Mouse (Mus musculus): ENCODE results near the gene Ankrd39. TPM values are rescaled to one million over a fixed set of nuclear protein-coding genes. Genes with fewer than 3 reads are reported as not detected.
"Not testable (repeated sequence)": the region's sequence is repeated elsewhere in the genome, so short reads cannot be mapped to it uniquely, and the experiment has no call there.

Gene Ankrd39
- total RNA-seq, 2 experiments from 2014 or later = 19.8 to 23.1 TPM

DNA sequence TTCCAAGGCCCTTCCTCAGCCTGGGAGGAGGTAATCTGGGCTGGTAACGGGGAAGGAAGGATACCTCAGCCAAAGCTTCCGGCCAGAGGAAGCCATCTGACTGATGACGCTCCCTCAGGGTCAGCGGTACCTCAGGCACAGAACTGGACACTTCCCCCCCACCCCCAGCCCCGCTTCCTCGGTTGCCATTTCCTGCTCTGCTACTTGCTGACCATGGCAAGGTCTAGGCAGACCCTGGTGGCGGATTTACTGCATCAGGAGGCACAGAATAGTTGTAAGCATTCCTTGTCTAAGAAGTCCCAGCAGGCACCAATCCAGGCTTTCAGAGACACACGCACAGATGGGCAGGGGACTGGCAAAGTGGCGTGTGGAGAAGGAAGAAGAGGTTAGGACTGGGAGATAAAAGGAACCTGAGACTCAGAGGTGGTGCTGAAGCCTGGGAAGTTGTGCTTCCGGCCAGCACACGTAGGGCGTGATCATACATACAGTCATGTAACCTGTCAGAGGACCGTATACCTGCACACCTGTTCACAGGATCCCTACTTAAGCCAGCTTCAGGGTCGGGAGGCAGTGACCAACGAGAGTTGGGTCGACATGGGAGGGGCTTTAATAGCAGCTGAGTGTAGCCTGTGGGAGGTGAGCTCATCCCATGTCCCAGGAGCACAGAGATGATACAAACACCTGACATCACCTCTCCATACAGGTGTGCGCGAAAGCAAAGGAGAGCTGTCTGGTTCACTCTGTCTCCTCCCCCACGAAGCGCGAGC lies 7.6 kb upstream of the Ankrd39 start:
- DNase-seq (ENCODE audit: low spot score in 2 of 2) = no peak

DNA sequence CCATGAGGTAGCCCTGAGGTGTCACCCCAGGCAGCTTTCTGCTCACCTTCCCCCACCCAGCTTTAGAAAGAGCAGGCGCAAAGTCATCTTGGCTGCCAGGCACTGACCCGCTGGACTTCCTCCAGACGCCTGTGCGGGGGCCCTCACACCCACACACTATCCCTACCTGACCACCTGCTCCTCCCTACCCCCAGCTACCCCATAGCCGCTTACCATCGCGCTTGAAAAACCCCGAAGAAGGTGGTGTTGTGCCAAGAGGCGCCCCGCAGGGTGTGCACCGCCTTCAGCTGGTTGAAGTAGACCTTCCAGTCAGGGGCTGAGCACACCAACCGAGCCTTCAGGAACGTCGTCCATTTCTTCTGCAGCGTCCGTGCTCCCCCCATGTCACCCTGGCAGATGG lies 5.3 kb upstream of the Ankrd39 start:
- DNase-seq (ENCODE audit: low spot score in 2 of 2) = no peak

DNA sequence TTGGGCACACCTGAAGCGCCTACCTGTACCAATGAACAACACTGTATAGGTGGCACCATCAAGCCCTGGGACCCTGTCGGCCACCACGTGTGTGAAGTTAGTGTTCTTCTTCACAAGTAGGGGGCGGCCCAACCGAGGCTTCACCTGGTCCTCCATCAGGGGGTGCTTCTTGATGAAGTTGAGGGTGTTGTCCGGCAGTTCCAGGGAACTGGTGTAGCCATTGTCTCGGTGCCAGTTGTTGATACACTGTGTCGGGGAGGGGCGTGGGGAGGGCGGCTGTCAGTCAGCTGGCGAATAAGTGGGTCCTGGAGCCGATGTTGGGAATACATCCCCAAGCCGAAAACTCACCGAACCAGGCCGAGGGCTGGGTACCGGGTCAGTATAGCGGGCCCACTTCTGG lies 4.7 kb upstream of the Ankrd39 start:
- DNase-seq (ENCODE audit: low spot score in 2 of 2) = no peak

DNA sequence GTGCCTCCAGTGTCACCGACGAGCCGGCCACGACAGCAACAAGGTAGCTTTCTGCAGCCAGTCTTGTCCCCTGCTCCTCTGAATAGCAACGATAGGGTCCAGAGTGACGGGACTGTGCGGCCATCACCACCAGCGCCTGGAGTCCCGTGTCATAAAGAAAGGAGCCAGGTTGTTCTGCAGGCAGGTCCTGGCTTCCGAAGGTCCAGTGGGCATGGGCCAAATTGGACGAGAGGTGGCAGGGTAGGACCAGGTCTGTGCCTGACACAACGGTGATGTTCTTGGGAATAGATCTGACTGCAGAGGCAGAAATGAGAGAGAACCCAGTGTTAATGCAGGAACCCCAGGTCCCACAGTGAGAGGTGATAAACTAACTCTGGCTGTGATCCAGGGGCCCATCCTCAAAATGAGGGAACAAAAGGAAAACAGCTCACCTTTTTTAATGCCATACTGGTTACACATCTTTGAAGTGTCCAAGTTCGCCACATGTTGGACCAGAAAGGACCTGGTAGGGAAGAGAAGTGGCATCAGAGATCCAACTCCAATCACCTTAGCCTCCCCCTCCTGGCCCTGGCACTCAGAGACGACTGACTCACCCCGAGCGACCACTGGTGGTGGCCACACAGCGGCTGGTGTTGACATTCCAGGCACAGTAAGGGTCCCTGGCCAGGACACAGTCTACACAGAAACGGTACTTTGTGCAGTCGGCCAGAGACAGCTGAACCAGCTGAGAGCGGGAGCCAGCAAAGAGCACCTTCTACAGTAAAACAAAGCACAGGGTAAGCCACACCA lies 3.0 kb upstream of the Ankrd39 start:
- no peak for DNase-seq (ENCODE audit: low spot score in 2 of 2)

DNA sequence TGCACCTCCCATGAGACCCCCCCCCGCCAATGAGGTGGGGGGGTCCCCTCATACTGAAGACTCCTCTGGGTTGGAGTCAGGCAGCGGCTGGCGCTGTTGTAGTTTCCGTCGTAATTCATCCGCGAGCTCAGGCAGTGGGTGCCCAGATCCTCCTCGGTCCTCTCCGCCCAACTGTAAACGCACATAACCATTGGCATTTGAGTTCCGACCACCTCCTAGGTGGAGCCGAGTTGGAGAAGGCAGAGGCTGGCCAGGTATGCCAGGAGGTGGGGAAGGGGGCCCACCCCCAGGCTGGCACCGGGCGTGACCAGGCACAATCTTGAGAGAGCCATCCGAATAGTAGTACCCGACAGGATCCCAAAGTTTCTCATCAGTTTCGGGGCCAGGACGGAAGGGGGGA lies 2.2 kb upstream of the Ankrd39 start:
- no peak for DNase-seq (ENCODE audit: low spot score in 2 of 2)

DNA sequence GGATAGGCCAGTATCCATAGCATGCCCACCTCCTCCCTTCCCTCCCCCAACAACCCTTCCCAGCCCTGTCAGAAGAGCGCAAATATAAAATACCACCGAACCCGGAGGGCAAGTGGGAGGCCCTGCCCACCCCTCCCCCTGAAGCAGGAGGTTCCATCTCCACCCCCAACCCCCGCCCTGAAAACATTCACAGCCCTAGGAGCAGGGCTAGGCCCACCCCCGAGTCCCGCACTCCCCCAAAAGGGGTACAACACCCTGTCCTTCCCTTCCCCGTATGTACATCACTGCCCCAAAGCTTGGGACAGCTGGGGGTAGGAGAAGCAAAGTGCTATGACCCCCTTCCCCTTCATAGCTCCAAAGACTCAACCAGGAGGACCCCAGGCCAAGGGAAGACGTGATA lies 1.5 kb upstream of the Ankrd39 start:
- no peak for DNase-seq (ENCODE audit: low spot score in 2 of 2)

DNA sequence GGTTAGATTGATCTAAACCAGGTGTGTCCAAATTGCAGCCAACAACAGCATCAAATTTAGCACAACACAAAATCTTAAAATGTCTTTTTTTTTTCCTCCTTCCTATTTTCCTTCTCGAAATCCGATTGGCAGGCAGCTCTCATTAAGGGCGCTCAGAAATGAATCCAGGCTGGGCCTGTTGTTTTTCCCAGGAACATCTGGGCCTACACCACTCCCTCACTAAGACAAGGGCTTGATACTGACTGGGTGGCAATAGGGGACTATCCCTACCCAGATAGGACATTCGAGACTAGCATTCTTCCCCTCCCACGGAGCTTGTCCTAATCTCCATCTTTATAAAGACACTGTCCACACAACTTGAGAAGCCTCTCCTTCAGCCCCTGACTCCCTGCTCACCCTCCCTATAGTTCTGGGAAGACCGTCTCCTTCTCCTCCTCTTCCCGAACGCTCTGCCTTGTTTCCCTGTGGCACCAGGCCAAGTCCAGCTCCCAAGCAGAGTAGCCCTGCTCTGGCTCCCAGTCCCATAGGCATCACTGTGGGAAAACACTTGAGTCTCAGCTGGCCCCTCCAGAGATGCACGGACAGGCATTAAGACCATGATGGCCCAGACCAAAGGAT lies 845 bp upstream of the Ankrd39 start:
- no peak for DNase-seq (ENCODE audit: low spot score in 2 of 2)

DNA sequence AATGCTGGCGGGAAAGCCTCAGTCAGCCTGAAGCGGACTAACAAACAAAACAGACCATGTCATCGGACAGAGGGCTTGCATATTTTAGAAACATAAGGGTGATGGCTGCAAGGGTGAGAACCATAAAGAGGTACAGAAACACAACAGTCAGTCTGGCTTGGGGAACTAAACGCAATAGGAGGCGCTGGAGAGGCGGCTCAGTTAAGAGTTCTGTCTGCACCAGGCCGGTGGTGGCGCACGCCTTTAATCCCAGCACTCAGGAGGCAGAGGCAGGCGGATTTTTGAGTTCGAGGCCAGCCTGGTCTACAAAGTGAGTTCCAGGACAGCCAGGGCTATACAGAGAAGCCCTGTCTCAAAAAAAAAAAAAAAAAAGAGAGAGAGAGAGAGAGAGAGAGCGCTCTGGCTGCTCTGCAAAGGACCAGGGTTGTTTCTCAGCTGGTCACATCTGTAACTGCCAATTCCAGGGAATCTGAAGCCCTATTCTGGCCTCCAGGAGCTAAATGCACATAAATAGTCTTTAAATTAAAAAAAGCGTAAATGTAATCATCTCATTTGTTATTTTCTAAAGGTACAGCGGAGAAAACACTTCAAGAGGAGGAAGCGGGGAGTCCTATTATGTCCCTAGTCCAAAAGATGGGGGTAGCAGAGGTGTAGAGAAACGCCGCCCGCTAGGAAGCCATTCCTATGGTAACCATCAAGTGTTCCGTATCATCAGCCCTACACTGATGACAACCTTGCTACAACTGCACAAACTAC lies 1.2 kb downstream of the Ankrd39 start:
- DNase-seq (ENCODE audit: low spot score in 2 of 2) = no peak

DNA sequence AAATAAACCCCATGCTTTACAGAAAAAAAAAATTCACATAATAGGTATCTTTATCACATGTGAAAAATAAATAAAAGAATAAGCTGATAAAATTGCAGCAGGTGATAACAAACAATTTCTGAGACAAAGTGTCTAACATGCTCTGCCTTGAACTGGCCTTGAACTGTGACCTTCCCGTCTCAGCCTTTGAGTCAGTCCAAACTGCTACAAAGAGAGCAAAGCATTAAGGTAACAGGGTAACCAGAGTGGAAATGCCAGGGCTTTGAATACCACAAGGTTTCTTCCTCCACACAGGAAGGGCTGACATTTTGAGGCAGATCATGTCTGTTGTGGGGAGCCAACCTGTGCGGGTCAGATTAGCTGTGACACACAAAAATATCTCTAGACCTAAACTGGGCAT lies 1.9 kb downstream of the Ankrd39 start:
- no peak for DNase-seq (ENCODE audit: low spot score in 2 of 2)

DNA sequence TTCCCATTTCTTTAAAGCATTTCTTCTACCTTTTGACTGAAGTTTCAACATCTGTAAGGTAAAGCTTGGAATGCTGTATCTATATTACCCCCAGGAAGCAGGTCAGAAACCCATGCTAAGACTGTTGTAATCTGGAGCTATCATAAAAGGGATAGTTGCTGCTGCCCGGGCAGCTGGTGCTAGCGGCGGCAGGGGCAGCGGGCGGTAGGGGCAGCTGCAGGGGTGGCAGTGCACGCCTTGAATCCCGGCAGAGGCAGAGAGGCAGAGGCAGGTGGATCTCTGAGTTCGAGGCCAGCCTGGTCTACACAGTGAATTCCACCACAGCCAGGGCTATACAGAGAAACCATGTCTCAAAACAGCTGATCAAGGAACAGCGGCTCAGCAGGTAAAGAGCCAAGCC lies 4.3 kb downstream of the Ankrd39 start:
- DNase-seq (ENCODE audit: low spot score in 2 of 2) = no peak

DNA sequence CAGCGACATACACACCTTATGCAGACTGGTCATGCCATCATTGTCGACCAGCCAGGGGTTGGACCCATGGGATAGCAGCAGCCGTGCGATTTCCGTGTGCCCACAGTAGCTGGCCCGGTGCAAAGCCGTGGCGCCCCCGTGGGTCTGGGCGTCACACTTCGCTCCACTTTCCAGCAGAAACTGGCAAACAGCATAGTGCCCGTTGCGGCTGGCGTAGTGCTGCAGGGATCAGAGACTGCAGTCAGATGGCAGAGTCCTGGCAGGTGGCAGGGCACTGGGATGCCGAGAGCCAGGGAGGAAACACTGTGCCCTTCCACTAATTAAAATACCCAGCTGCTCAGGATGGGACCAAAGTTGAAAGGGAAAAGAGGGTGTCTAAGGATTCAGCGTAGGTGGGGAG lies 5.4 kb downstream of the Ankrd39 start:
- no peak for DNase-seq (ENCODE audit: low spot score in 2 of 2)

DNA sequence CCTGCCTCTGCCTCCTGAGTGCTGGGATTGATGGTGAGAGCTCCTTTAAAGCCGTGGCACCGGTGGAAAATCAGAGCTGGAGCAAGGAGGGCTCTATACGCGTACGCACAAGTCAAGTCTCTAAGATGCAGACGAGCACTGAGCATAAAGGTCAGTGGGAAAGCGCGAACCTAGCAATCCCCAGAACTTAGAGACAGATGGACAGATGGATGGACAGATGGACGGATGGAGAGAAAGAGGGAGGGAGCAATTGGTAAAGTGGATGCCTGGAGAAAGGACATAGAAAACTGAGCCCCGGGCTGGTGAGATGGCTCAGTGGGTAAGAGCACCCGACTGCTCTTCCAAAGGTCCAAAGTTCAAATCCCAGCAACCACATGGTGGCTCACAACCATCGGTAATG lies 6.4 kb downstream of the Ankrd39 start:
- no peak for DNase-seq (ENCODE audit: low spot score in 2 of 2)

DNA sequence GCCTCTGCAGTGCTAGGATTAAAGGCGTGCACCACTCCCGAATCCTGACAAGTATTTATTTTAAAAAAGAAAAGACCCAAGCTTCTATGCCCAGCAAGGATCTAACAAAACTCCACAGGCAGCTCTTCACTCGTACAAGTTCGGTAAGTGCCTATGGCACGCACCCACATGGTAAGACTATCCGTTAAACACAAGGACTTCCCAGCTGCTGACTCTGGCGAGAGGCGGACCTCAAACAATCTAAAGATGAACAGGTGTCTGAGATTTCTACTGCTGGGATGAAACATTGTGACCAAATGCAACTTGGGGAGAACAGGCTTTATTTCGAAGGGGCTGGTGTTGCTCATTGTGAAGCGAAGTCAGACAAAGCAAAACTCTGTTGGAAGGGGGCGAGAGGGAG lies 7.1 kb downstream of the Ankrd39 start:
- DNase-seq (ENCODE audit: low spot score in 2 of 2) = no peak

DNA sequence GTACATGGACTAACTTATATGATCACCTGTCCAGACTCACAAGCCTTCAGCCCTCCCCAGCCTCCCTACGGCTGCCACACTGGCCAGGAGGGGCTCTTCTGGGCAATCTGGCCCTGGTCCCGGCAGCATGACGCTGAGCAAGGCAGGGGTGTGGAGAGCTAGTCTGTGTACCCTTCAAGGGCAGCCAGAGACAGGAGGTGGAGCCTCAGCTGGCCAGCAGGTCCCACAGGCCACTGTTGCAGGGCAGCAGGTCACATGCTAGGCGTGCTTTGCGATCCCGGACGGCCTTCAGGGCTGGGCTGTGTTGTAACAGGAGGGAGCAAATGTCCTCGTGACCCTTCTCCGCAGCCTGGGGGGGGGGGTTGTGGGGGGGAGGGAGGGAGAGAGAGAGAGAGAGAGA lies 8.1 kb downstream of the Ankrd39 start, which contains the start of gene Gm42417:
Gm42417 (minus strand) TSS at position 244 of the 400 bp plus-strand sequence.
- peak in 1 of 2 experiments; percentile 60 for DNase-seq (ENCODE audit: low spot score in 2 of 2)

DNA sequence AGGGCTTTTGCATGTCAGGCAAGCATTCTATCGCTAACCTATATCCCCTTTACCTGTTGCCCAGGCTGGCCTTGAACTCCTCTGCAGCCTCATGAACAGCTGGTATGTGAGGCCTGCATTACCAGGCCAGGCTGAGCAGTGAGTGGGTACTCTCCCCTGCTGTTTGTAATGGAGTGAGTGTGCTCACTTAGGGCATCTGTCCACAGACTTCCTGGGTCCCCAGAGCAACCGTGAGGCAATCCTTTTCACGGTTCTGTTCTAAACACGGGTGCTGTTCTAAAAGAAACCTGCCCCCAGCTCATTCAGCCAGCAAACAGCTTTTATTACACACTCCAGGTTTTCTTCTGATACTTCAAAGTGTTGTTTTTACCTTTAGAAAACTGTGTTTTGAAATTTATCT lies 8.5 kb downstream of the Ankrd39 start:
- no peak for DNase-seq (ENCODE audit: low spot score in 2 of 2)

DNA sequence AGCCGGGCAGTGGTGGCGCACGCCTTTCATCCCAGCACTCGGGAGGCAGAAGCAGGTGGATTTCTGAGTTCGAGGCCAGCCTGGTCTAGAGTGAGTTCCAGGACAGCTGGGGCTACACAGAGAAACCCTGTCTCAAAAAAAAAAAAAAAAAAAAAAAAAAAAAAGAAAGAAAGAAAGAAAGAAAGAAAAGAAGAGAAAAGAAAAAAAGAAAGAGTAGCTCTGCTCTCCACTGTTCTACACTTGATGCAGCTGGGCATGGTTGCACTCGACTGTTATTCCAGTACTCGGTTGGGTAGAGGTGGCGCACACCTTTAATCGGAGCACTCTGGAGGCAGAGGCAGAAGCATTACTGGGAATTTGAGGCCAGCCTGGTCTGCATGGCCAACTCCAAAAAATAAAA lies 10.5 kb downstream of the Ankrd39 start, which contains the start of gene Ankrd23:
Ankrd23 (minus strand) TSS at position 101 of the 400 bp plus-strand sequence.
- DNase-seq (ENCODE audit: low spot score in 2 of 2) = not testable (repeated sequence)

DNA sequence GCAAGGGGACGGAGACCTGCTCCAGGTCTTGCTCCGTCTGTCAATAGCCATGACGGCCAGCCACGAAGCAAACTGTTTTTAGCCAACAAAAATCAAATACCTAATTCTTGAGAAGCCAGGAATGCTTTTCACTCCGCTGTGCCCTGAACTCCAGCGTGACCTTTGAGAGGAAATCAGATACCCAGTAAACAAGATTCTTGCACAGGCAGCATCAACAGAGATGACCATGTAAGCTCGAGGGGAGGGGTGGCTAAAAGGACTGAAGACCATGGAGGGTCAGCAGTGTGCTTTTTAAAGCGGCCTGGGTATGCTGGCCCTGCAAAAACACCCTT lies 10.9 kb downstream of the Ankrd39 start:
- DNase-seq (ENCODE audit: low spot score in 2 of 2) = no peak

DNA sequence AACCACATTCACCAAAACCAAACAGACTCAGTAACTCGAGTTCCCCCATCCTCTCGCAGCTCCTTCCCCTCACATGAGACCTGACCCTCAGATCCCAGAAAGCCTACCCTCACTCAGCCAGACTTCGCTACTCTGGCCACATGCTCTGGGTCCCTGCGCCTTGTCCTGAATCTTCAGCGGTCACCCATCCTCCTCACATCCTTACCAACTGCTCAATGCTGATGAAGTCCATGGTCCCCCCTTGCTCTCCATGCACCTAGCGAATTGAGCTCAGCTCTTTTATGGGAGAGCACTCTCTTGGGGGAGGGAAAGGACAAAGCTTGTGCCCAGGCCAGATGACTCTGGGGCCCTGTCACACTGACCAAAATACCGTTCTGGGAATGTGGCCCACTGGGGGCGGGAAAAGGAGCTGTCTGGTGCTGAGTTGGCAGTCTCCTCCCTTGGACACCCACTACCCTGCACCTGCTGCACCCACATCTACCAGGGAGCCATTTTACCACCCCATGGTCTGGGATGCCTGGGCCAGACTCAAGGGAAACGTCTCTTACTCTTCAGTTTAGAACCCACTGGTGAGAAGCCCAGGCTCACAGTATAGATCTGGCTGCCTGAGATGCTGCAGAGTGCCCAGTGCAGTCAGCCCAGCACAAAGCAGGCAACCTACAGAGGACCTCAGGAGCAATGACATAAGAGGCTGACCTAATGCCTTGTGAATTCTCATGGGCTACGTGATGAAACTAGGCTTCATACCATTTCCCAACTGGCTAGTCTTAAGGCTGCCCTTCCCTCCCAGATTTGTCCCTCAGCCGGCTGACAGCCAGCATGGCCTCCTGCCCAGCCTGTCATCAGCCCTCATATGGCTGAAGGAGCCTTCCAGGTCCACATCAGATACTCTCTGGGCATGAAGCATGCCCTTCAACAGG lies 11.5 kb downstream of the Ankrd39 start:
- DNase-seq (ENCODE audit: low spot score in 2 of 2) = no peak

DNA sequence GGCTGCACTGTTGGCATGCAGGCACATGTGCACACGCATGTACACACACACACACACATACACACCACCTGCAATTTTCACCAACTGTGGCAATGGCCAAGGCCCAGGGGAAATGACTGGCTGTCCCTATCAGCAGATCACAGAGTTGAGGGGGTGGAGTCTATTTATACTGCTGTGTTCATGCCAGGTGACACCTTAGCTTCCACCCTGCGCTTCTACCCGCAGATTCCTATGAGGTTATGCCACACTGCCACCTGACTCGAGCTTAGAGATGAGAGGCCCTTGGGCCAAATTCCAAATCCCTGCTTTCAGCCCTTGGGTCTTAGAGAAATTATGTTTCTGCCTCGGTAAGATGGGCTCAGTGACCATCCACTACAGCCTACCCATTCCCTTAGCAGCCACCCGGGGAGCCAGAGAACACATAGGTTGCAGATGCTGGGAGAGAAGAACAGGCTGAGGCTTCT lies 12.6 kb downstream of the Ankrd39 start:
- no peak for DNase-seq (ENCODE audit: low spot score in 2 of 2)

DNA sequence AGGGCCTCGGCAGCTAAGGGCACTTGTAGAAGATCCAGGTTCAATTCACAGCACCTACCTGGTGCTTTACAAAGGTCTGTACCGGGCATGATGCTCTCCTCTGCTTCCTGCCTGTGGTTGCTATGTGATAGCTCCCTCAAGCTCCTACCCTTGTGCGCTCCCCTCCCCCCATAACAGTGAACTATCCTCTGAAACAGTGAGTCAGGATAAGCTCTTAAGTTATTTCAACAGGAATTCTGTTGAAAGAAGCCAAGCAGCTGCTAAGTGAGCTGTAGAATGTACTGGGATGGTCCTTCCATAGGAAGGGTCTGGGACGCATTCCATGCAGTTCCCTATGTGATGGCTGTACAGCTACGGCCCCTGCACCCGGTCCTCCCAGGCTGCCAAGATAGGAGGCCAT lies 13.7 kb downstream of the Ankrd39 start:
- no peak for DNase-seq (ENCODE audit: low spot score in 2 of 2)
